Mouse (Mus musculus) heart, embryonic 16.5 days (tissue): Measurements from ENCODE around the gene Ankfn1. TPM values are rescaled to one million over a fixed set of nuclear protein-coding genes. Genes with fewer than 3 reads are reported as not detected.

Experiments
- ATAC-seq: fragments of 200-750 bp; cut with Nextera tagmentation; replicated peaks from 2 replicates; pipeline ENCODE4 v1.8.0; 2017; ENCODE audit warnings: moderate number of reproducible peaks; ENCODE audit not compliant: insufficient read depth, low FRiP score; ENCODE audit errors: extremely low read depth
- H3K27ac ChIP-seq: fragments of 300-500 bp; sonication (generic); 2 replicates; pipeline ENCODE4 v1.5.1; 2014; ENCODE audit warnings: mild to moderate bottlenecking, low read length, control low read depth, moderate library complexity
- H3K27me3 ChIP-seq: fragments of 300-500 bp; sonication (generic); 2 replicates; pipeline ENCODE4 v1.6.1; 2014; ENCODE audit warnings: low read length, mixed read lengths; ENCODE audit not compliant: control insufficient read depth, insufficient read depth
- H3K36me3 ChIP-seq: fragments of 300-500 bp; sonication (generic); 2 replicates; pipeline ENCODE4 v1.6.1; 2014; ENCODE audit not compliant: control insufficient read depth, insufficient read depth
- H3K4me1 ChIP-seq: fragments of 300-500 bp; sonication (generic); 2 replicates; pipeline ENCODE4 v1.6.1; 2014; ENCODE audit warnings: low read length, mixed read lengths; ENCODE audit not compliant: control insufficient read depth, insufficient read depth
- H3K4me2 ChIP-seq: fragments of 300-500 bp; sonication (generic); 2 replicates; pipeline ENCODE4 v1.6.1; 2014; ENCODE audit warnings: low read depth, mild to moderate bottlenecking, control low read depth, low read length
- H3K4me3 ChIP-seq: fragments of 300-500 bp; sonication (generic); 2 replicates; pipeline ENCODE4 v1.5.1; 2014; ENCODE audit warnings: mild to moderate bottlenecking, control low read depth, low read length
- H3K9ac ChIP-seq: fragments of 300-500 bp; sonication (generic); 2 replicates; pipeline ENCODE4 v1.6.1; 2014; ENCODE audit warnings: low read length, control low read depth
- H3K9me3 ChIP-seq: fragments of 300-500 bp; sonication (generic); replicated peaks from 2 replicates; pipeline ENCODE4 v1.6.1; 2016; ENCODE audit warnings: low read length; ENCODE audit not compliant: control insufficient read depth
- WGBS: fragments of 180-500 bp; shearing (Covaris S2); extraction: QIAGEN DNeasy Blood & Tissue Kit; methylation state at CpG from one replicate; pipeline ENCODE4 v1.1.7; 2014; 5-methylcytosine and 5-hydroxymethylcytosine counted together
- polyA plus RNA-seq: library from polyadenylated mRNA; unstranded; fragments of >200 nt; fragmentation: Nextera tagmentation; extraction: Ambion mirVana; gene quantifications from 2 replicates; pipeline ENCODE4 v1.2.1, GENCODE M21; 2015

Ankfn1 gene
- polyA plus RNA-seq, 1 experiment from 2014 or later = 0.11 TPM

DNA sequence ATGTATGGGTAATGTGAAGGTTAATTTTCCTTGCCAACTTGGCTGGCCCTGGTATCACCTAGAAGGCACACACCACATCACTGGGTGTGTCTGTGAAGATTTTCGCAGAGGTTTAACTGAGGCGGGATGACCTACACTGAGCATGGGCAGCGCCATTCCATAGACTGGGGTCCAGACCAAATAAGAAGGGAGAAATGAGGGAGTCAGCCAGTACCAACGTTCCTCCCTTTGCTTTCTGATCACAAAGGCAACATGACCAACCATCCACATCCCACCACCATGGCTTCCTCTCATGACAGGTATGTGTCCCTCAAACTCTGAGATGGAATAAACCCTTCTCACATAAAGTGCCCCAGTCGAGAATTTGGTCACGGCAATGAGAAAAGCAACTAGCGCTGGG lies 68.9 kb downstream of the Ankfn1 start:
- no peaks in the 10 kb centered on the region for H3K36me3 ChIP-seq
- no peaks in the 10 kb centered on the region for H3K27me3 ChIP-seq
- H3K9me3 ChIP-seq = no peaks in the 10 kb centered on the region
- no peak for ATAC-seq
- no peak overlapping the region for H3K4me3 ChIP-seq
- no peak overlapping the region for H3K27ac ChIP-seq
- 93% methylated on average over 7 of the region's 7 CpGs for WGBS
- H3K9ac ChIP-seq = no peak overlapping the region
- no peak overlapping the region for H3K4me2 ChIP-seq
- H3K4me1 ChIP-seq = no peaks in the 10 kb centered on the region

DNA sequence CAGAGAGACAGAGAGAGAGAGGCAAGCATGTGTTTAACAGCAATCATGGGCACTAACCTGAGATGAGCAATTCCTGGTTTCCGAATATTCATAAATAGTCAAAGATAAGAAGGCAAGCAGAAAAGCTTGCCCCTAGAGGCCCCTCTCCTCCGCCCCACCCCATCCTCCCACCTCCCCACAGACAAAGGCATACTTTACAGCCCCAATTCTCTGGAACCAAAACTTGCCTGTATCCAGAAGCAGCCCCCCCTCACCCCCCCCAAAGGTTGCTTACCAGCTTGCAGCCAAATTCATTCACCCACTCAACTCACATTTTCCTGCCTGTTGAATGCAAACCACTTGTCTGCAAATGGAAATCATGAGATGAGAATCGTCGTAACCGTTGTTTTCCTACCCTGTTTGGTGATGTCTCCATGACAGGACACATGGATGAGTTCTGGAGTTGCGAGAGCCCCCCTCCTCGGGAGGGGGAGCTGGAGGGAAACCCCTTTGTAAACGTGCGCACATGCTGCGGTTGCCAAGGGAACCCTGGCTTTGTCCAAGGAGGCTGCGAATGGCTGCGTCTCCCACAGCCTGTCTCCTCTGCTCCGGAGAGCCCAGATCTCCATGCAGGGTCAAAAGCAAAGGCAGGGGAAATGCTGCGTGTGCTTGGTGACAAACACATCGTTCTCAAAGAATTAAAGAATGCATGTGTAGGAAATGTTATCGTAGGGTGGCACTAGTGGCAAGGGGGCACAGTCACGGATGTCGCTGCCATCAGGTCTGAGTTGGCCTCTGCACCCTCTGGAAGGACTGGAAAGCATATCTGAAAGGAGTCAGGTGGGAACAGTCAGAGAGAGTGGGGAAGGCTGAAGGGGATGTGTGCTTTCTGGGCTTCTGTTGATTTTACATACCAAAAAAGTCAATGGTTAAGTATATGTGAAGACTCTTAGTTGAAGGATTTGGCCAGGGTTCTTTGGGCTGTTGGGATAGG lies 80.7 kb downstream of the Ankfn1 start:
- no peak overlapping the region for H3K27ac ChIP-seq
- 51% methylated on average over 18 of the region's 18 CpGs for WGBS
- no peaks in the 10 kb centered on the region for H3K4me1 ChIP-seq
- H3K27me3 ChIP-seq = no peaks in the 10 kb centered on the region
- no peaks in the 10 kb centered on the region for H3K36me3 ChIP-seq
- ATAC-seq = no peak
- H3K9ac ChIP-seq = no peak overlapping the region
- H3K4me3 ChIP-seq = no peak overlapping the region
- no peak overlapping the region for H3K4me2 ChIP-seq
- H3K9me3 ChIP-seq = no peaks in the 10 kb centered on the region

DNA sequence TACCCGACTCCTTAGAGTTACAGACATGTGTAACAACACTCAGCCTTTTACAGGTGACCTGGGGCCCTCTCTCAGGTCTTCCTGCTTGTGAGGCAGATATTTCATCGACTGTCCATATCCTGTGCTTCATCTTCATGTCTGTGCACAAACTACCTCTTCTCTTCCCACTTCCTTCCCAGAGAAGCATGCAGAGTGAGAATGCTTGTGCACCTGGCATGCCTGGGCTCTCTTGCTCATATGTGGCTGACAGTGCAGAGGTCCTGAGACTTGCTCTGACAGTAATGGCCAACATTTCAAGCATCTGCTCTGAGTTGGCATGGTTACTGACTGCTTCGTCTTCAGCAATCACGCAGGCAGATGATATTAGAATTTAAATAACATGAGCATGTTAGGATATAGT lies 83.8 kb downstream of the Ankfn1 start:
- Histone ChIP-seq H3K27ac (no peak overlapping the region), H3K9me3 (no peaks in the 10 kb centered on the region), H3K9ac (no peak overlapping the region), H3K27me3 (no peaks in the 10 kb centered on the region), H3K4me2 (no peak overlapping the region), H3K4me1 (no peaks in the 10 kb centered on the region), H3K4me3 (no peak overlapping the region), H3K36me3 (no peaks in the 10 kb centered on the region)
- 82% methylated on average over 4 of the region's 4 CpGs for WGBS
- ATAC-seq = no peak

DNA sequence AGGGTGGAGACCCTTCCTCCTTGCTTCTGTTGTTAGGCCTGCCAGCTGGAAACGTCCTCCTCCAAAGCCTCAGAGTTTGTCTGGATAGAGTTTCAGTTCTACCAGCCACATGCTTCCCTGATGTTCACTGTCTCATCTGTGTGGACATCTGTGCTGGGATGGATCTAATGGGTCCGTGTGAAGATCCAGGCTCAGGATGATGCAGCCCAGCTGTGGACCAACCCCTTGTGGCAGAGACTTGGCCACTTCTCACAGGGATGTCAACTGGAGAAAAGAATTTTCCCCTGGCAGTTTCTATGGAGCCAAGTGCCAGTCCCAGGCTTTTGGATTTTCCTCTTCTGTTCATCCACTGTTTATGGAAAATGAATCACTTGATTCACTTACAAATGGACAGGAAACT lies 100.5 kb downstream of the Ankfn1 start:
- Histone ChIP-seq H3K4me1 (no peaks in the 10 kb centered on the region), H3K9me3 (no peaks in the 10 kb centered on the region), H3K4me3 (no peak overlapping the region), H3K36me3 (no peaks in the 10 kb centered on the region), H3K27ac (no peak overlapping the region), H3K9ac (no peak overlapping the region), H3K4me2 (no peak overlapping the region), H3K27me3 (no peaks in the 10 kb centered on the region)
- ATAC-seq = no peak
- 66% methylated on average over 2 of the region's 2 CpGs for WGBS

DNA sequence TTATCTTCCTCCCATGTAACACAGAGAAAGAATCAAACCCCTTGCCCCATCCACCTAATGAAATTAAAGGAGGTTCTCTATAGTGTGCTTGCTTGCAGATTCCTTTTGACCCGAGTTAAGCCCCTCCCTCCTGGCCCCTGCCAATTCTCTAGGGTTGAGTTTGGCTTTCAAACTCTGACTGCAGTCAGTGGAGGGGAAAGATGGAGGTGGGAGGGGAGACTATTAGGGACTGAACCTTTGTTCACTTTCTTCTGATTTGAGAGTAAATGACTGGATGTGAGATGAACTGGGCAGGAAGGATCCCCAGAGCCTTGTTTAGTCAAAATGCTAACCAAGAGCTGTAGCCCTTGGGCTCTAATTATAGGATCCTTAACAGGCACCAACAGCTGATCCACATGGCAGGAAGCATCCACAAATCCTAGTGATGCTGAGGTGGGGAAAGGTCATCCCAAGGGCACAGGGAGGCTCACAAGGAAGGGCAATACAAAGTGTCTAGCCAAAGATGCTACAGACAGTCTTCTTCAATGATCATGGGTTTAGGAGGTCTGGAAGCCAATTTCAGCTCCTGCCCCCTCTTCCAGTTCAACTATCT lies 103.4 kb downstream of the Ankfn1 start:
- Histone ChIP-seq H3K27ac (no peak overlapping the region), H3K9ac (no peak overlapping the region), H3K4me1 (no peaks in the 10 kb centered on the region), H3K4me3 (no peak overlapping the region), H3K4me2 (no peak overlapping the region), H3K9me3 (no peaks in the 10 kb centered on the region), H3K36me3 (no peaks in the 10 kb centered on the region), H3K27me3 (no peaks in the 10 kb centered on the region)
- no peak for ATAC-seq
- WGBS = 30% methylated on average over 1 of the region's 1 CpGs

DNA sequence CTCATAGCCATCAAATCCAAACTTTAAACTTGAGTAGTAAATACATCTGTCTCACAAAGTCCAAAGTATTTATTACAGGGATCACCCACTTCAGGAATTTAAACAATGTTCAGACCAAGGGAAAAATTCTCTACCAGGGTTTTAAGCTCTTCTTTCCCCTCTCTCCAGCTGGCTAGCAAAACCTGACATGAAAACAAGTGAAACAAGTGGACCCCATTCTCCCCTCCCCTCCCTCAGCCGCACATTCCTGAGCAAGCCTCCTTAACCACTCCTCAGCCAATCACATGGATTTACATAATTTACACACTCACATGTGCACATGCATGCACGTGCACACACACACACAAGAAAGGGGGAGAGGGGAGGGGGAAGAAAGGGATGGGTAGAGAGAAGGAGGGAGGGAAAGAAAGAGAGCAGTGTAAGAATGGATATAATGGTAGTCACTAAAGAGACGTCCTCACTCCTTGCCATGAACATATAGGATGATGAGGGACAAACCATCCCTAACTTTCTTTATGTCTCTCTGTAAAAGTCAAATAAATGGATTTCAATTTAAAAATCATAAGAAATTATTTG lies 104.9 kb downstream of the Ankfn1 start:
- no peak overlapping the region for H3K4me3 ChIP-seq
- no peak overlapping the region for H3K9ac ChIP-seq
- no peaks in the 10 kb centered on the region for H3K27me3 ChIP-seq
- no peaks in the 10 kb centered on the region for H3K4me1 ChIP-seq
- 69% methylated on average over 3 of the region's 3 CpGs for WGBS
- no peaks in the 10 kb centered on the region for H3K36me3 ChIP-seq
- no peak overlapping the region for H3K4me2 ChIP-seq
- H3K9me3 ChIP-seq = no peaks in the 10 kb centered on the region
- no peak for ATAC-seq
- H3K27ac ChIP-seq = no peak overlapping the region

DNA sequence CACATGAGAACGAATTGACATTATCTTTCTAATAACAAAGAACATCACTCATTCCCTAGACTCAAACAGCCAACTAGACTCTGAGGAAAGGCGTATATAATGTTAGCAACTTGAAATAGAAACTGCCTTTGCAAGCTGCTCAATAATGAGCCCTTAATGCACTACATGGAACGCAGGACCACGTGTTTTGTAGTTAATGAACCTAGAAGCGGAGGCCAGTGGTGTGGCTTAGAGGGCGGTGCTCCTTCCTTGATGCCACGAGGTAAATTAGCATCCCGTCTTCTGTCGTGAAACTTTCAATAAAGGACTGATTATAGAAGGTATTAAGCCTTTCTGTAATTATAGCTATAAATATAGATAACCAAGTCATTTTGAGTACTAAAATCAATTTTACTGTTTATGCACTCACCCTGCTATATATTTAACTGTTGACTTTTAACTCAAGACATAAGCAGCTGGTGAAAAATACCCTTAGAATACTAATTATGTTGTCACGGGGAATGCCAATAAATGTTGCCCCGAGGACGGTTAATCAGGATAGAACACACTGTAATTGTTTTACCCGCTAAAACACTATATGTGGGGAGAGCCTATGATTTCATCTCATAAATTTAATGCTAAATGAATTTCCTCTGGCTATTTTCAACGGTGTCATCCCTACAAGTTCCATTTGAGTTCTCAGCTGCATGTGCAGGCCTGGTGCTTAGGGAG lies 112.1 kb downstream of the Ankfn1 start:
- H3K4me2 ChIP-seq = no peak overlapping the region
- no peaks in the 10 kb centered on the region for H3K4me1 ChIP-seq
- no peak overlapping the region for H3K4me3 ChIP-seq
- H3K36me3 ChIP-seq = no peaks in the 10 kb centered on the region
- no peaks in the 10 kb centered on the region for H3K9me3 ChIP-seq
- 76% methylated on average over 14 of the region's 14 CpGs for WGBS
- no peak overlapping the region for H3K27ac ChIP-seq
- no peak overlapping the region for H3K9ac ChIP-seq
- no peaks in the 10 kb centered on the region for H3K27me3 ChIP-seq
- ATAC-seq = no peak

DNA sequence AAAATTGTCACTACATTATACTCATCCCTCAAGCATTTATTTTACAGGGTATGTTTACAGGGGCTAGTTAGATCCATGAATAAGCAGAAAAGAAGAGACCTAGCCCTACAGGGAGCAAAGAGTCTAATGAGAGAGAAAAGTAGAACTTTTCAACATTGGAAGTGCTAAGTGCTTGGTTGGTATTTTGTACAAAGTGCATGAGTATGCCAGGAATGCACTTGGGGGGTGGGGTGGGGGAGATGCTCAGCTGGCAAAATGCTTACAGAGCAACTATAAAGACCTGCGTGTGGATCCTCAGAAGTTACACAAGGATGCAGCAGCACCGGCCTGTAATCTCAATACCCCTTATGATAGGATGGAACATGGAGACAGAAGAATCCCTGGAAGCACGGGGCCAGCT lies 118.4 kb downstream of the Ankfn1 start:
- H3K36me3 ChIP-seq = no peaks in the 10 kb centered on the region
- no peak overlapping the region for H3K9ac ChIP-seq
- no peaks in the 10 kb centered on the region for H3K9me3 ChIP-seq
- no peak overlapping the region for H3K27ac ChIP-seq
- H3K4me2 ChIP-seq = no peak overlapping the region
- H3K27me3 ChIP-seq = no peaks in the 10 kb centered on the region
- WGBS = 58% methylated on average over 3 of the region's 3 CpGs
- ATAC-seq = no peak
- H3K4me1 ChIP-seq = no peaks in the 10 kb centered on the region
- H3K4me3 ChIP-seq = no peak overlapping the region

DNA sequence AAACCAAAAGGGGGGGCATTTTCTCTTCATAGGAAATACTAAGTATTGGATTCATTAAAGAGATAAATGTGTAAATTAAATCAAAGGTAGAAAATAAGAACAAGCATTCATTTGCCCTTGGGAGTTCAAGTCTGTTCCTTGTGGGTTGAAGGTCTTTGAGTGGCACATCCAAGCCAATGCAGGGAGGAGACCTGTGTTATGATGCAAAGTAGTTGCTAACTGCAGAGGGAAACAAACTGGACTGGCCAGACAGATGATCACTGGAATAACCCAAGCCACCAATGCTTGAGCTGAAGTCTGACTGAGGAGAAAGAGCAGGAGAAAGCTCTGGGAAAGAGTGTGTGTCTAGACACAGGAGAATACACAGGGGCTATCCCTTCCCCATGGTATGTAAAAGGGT lies 120.9 kb downstream of the Ankfn1 start:
- H3K36me3 ChIP-seq = no peaks in the 10 kb centered on the region
- no peaks in the 10 kb centered on the region for H3K9me3 ChIP-seq
- H3K27ac ChIP-seq = no peak overlapping the region
- H3K4me2 ChIP-seq = no peak overlapping the region
- H3K4me3 ChIP-seq = no peak overlapping the region
- H3K27me3 ChIP-seq = no peaks in the 10 kb centered on the region
- no peak overlapping the region for H3K9ac ChIP-seq
- no peak for ATAC-seq
- H3K4me1 ChIP-seq = no peaks in the 10 kb centered on the region
